Mouse (Mus musculus) thymus, postnatal 10 days (tissue): ENCODE results near the gene Rab21.

Experiments
- DNase-seq, 2 experiments: peaks; one replicate each; pipeline ENCODE4 v3.0.0; 2021; ENCODE audit warnings: low spot score in 2 of 2

The Rab21 gene

DNA sequence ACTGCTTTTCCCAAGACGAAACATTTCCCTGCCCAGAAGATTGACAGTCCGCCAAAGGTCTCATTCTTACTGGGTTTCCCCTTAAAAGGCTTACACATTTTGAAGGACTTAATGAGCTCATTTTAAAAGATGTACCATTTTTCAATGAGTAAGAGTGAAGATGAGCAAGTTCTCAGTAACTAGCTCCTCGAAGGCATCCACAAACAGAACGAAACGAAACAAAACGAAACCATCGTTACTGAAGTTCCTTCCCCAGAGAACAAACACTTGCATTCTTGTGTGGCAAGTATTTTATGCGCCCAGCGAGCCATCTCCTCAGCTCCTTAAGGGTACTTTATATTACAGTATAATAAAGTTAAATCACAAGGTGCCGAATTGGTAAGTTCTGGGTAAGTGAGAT lies 34.0 kb downstream of the Rab21 start:
- DNase-seq, result no peak

DNA sequence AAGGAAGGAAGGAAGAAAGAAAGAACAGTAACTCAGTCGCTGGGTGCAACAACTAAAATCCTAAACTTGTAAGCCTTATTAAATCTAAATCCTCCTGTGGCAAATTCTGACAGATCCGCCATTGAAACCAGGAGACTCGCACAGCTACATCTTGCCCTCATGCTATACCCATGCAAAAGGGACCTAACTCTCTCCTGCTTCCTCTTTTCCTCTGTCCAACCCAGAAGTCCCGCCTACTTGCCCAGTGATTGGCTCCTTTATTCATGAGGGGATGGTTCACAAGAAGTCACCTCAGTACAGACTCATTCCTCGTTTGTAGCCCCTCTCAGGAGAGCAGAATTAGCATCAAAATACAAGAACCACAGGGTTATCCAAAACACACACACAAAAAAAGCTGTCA lies 43.7 kb downstream of the Rab21 start:
- DNase-seq, result no peak

DNA sequence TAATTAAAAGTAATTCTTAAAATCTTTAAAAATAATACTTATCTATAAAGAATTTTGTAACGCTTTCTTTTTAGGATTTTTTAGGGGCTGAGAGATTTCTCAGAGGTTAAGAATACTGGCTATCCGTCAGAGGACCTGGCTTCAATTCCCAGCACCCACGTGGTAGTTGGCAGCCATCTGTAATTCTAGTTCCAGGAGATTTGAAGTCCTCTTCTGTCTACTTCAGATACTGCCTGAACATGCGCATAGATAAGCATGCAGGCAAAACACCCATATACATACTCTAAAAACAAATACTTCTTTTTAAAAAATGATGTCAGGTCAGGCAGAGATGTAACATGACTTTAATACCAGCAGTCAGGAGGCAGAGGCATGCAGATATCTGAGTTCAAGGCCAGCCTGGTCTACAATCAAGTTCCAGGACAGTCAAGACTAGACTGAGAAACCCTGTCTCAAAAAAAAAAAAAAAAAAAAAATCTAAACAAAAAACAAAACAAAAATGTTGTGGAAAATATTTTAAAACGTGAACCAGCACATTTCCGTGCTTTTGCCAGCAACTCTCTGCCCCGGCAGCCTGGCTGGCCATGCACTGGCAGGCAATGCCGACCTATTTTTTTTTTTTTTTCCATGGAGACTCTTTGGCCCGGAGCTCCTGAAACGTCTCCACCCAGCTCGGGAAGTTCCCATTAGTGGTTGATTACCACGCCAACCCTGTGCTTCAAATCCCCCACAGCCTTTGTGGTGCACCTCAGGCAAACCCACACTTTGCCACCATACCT lies 44.6 kb downstream of the Rab21 start:
- no peak for DNase-seq

DNA sequence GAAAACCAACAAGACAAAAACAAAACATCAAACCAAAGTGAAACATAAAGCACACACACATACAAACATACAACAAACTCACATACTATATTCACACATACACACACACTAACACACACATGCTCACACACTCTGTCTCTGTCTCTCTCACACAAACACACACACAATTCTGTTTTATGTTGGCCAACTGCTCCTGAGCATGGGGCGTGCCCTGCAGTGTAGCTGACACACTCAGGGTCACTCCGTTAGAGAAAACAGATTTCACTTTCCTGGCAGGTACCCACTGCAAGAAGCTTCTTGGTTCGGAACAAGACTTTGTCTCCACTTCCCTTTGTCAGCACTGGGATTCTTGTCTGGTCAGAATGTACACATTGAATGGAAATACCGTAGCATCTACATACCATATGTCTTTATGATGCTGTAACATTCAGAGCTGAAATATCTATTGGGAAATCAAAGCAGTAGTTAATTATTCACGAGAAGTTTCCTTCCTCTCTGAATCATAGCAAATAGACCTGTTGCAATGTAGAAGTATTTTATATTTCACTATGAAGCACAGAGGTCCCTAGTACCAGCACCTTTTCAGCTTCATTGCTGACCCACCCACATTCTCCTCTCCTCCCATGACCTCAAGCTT lies 52.4 kb downstream of the Rab21 start:
- DNase-seq, result no peak

DNA sequence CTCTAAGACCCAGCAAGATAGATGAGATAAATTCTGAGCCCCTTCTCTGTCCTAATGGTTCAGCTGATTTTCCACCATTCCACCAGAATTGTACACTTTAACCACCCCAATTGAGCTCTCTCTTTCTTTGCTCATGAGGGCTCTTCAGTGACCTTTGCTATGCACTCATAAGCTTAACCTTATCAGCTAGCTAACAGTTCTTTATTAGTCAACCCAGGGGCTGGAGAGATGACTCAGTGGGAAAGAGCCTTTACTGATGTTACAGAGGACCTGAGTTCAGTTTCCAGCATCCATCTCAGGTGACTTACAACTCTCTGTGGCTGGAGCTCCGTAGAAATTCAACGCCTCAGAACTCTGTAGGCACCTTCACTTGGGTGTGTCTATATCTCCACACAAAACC lies 53.1 kb downstream of the Rab21 start:
- no peak for DNase-seq

DNA sequence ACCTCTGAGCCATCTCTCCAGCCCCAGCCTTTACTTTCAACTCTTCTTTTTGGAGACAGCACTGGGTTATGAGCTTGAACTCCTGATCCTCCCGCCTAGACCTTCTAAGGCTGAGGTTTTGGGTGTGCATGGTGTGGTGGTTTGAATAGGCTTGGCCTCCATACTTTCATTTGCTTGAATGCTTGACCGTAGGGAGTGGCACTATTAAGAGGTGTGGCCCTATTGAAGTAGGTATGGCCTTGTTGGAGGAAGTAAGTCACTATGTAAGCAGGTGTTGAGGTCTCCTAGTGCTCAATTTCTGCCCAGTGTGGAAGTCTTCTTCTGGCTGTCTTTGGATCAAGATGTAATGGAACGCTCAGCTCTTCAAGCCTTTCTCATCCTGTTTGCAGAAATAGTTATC lies 54.0 kb downstream of the Rab21 start:
- no peak for DNase-seq

DNA sequence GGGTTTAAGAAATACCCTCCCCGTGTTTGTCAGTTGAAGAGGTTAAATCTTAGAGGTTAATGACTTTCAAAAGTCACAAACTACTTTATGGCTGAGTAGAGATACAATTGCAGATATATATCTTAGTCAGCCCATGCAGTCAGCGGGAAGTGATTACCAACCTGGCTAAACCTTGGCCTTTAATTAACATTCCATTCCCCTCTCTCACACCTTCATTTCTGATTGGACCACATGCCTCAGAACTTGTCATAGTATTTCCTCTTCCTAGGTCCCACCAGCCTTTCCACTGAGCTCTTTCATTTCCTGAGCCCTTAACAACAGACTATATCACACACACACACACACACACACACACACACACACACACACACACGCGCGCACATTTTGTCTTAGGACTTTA lies 59.2 kb downstream of the Rab21 start:
- no peak for DNase-seq

DNA sequence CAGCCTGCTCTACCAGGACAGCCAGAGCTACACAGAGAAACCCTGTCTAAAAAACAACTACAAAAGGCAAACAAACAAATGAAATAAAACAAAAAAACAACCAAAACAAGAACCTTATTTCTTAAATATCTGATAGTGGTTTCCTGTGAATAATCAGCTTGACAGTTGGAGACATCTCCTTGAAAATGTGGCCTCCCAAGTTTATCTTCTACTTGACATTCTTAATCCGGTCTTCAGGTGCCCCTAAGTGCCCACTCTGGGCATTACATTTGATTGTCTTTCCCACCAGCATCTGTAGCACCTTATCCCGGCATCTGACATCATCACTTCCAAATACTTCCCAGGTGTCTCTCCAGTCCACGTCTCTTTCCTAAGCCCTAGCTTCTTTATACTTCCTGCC lies 61.9 kb downstream of the Rab21 start:
- no peak for DNase-seq

DNA sequence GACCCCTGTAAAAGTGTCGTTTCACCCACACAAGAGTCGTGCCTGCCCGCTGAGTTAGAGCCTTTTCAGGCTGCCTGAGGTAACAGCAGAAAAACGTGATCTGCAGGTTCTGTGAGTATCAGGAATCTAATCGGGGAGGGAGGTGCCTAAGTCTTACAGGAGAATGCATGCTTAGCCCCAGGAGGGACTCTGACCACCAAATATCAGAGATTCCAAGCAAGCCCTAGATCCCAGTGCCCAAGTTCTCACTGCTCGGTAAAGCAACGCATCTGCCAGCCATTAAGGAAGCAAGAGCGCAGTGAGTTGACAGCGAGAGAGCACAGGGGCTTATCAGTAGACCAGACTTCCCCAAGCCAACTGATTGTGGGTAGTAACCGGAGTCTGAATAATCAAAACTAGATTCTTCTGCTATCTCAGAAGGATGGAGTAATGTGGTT lies 63.1 kb downstream of the Rab21 start:
- DNase-seq, result peak; percentile 5 to 10

DNA sequence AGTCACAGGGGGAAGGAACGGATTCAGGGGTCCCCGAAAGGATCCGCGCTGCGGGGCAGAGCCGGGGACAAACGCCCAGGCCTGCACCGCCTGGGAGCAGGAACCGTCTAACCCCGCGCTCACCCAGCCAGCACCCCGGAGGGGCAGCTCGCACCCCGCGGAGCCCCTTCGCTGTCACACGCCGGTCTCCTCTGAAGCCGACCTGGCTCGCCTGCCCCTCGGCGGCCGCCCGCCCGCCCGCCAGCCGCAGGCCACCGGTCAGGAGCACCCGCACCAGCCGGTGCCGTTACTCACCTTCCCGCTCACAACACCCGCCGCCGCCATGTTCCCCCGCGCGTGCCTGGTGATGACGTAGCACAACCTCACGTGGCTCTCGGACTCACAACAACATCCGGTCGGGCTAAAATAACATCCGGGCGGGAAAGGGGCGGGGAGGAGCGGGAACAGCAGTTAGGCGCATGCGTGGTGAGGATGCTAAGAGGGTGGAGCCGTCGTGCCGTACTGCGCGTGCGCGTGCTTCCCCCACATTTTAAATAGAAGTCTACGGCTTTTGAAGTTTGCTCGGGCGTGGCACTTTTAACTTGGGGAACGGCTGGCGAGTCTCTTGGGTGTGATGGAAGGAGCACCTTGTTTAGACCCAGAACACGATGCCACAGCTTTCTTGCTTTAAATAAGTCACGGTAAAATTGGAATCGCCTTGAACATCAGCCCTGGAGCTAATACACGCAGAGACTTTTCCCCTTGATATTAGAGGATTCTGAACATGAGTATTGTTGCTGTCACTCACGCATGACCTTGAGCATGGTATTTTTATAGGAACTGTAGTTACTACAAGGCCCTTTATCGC lies 64.1 kb downstream of the Rab21 start, which contains the start of gene Tbc1d15:
Gene Tbc1d15, minus strand, starts transcription at position 380 of the 847 bp plus-strand sequence.
- DNase-seq, result peak; percentile 96 to 98

DNA sequence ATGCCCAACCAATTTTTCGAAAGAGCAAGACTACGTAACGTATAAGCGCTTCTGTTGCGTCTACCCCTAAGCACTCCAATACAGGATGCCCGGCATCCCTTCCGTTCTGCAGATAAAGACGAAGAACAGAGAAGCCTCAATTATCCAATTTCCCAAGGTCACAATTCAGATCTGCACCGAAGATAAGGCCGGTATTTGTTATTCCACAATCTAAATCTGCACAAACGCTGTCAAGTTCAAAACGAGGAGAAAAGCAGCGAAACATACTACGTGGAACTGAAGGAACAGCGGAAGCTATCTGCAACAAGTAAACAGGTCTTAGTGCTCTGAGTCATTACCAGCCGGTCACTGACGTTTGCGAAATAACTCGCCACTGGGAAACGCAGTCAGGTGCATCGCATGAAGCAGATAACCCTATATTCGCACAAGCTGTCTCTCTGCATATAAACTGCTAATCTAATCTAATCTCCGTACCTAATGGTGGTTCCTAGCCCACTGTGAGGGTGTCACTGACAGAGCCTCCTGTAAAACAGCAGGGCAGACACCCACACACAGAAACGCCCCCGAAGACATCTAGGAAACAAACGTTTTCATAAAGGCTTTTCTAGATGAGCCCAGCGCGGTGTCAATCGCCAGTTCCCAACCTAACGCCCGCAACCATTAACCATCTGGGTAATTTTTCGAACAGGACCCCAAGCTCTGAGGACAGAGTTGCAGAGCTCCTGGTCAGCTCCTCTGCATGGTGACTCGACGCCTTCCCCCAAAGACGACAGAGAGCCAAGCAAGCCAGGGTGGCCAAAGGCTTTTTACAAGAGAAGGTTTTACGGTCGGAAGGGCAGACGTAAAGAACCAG lies 64.9 kb downstream of the Rab21 start:
- no peak for DNase-seq

DNA sequence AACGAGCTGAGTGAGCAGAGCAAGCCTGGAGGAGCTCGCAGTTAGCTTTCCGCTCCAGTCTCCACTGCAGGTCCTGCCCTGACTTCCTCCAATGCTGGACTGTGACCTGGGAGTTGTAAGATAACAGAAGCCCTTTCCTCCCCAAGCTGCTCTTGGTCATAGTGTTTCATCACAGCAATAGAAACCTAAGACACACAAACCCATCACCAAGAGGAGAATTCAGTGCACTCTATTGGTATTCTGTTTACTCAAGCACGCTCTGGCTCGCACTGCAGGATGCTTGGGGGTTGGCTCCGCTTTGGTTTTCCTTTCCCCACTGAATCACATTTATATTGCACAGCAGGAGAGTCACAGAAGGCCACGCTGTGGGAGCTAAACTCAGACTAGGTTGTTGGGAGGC lies 67.4 kb downstream of the Rab21 start:
- DNase-seq, result no peak

DNA sequence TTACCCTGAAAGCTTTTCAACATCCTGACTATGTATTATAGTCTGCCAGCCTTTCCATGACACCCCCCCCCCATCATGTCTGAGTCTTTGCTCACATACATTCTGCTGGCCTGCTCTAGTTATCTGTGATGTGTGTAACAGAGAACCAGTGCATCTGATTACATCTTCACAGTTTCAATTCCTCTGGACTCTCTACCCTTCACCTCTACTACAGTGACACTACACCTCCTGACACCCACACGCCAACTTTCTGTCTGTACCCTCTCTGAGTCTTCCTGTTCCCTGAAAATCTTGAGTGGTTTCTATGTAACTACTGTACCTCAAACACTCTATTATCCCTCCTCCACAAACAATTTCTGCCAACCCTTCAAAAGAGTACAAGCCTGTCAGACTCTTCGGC lies 69.9 kb downstream of the Rab21 start:
- no peak for DNase-seq

DNA sequence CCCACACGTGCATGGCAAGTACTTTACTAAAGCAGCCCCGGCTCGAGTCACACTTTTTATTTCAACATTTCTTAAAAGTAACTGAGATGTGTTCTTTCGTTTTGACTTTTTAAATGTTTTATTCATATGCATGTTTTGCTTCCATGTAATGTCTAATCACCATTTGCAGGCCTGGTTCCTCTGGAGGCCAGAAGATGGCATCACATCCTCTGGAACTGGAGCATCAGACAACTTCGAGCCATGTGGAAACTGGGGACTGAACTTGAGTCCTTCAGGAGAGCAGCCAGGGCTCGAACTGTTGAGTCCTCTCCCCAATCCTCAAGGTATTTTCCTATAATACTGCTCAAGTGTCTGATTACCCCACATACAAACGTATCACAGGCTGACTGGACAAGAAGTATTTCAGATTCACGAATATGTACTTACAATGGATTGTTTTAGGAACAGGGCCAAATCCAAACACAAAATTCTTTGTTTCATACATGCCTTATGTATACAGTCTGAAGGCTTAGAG lies 74.3 kb downstream of the Rab21 start:
- no peak for DNase-seq

DNA sequence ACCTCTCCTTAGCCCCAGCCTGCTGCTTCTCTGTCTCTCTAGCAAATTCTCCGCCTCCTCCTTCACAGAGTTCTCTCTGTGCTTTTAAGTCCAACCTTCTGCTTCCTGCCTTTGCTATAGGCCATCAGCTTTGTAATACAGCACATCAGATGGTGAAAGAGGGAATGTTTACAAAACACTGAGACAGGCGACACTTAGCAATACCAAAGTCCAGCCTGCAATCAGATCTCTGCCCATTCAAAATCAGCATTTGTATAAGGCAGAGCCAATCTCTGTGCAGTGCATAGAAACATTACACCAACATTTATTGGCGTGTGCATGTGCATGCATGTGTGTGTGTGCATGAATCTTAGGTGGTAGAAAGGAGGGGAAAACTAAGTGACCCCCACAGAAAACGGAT lies 77.5 kb downstream of the Rab21 start:
- DNase-seq, result no peak
